Mouse (Mus musculus) bone marrow, adult 2 months (tissue): ENCODE measurements around the gene Tifa.

Experiments used
- CTCF ChIP-seq: fragments of 200-500 bp; IDR thresholded peaks from 2 replicates; pipeline ENCODE4 v1.5.1; 2011; ENCODE audit warnings: low read length, control low read depth; ENCODE audit not compliant: control insufficient read depth, insufficient read depth
- POLR2A ChIP-seq: fragments of 200-500 bp; IDR thresholded peaks from 2 replicates; pipeline ENCODE4 v1.6.1; 2011; ENCODE audit warnings: low read depth, mild to moderate bottlenecking, control low read depth, low read length, borderline replicate concordance; ENCODE audit not compliant: control insufficient read depth

DNA sequence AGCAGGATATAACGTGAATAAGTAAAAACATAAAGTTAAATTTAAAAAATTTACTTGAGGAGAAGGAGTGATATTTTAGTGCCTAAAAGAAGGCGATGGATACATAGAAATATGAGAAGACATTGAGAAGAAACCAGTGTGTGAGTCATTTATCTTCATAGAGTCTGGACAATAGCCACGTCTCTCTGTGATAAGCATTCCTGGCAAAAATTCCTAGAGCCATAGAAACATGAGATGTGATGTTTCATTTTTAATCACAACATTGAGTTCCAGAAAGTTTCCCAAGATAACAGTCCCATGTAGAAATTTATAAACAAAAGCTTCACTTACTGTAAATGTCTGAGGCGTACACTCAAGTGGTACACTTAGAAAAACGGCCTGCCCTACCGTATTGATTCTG is 6.7 kb upstream of the Tifa start:
- TF ChIP-seq CTCF (no peak), POLR2A (no peak)
